Mouse (Mus musculus): ENCODE measurements around the gene Dis3l2.

Gene Dis3l2

GRCm38 (mm10) chr1:87070720-87071119, 367.1 kb downstream of the Dis3l2 start:
- peak; percentile 17 for DNase-seq (ENCODE audit: low read depth, low spot score)

GRCm38 (mm10) chr1:87073776-87074175, 370.2 kb downstream of the Dis3l2 start:
- DNase-seq (ENCODE audit: low read depth, low spot score), result no peak

- DNase-seq (ENCODE audit: low read depth, low spot score), result no peak
These were observed 382.6 kb downstream of the Dis3l2 start for GRCm38 (mm10) chr1:87086196-87086595.

GRCm38 (mm10) chr1:87086964-87087363, 383.4 kb downstream of the Dis3l2 start:
- DNase-seq (ENCODE audit: low read depth, low spot score), result no peak

- DNase-seq (ENCODE audit: low read depth, low spot score), result no peak
These were observed 385.6 kb downstream of the Dis3l2 start for GRCm38 (mm10) chr1:87089251-87089650.

GRCm38 (mm10) chr1:87089828-87090227, 386.2 kb downstream of the Dis3l2 start, which contains the start of gene Alppl2:
Alppl2 (minus strand) TSS chr1:87089928.
- DNase-seq (ENCODE audit: low read depth, low spot score), result no peak

GRCm38 (mm10) chr1:87095642-87096041, 392.0 kb downstream of the Dis3l2 start:
- no peak for DNase-seq (ENCODE audit: low read depth, low spot score)

GRCm38 (mm10) chr1:87098358-87098975, 394.9 kb downstream of the Dis3l2 start:
- peak; percentile 45 for DNase-seq (ENCODE audit: low read depth, low spot score)

Measured in CD4-positive helper T cell, adult 2 months (primary cell).